Mouse (Mus musculus) embryo, embryonic 10.5 days (tissue): ENCODE results near the gene Smok3b.

ENCODE experiments used
- DNase-seq: peaks from one replicate; pipeline ENCODE4 v3.0.0-alpha.2; 2015; ENCODE audit warnings: low spot score

The Smok3b gene

GRCm38 (mm10) chr5:138085421-138085911, 64.2 kb downstream of the Smok3b start:
- peak; percentile 47 for DNase-seq

DNA sequence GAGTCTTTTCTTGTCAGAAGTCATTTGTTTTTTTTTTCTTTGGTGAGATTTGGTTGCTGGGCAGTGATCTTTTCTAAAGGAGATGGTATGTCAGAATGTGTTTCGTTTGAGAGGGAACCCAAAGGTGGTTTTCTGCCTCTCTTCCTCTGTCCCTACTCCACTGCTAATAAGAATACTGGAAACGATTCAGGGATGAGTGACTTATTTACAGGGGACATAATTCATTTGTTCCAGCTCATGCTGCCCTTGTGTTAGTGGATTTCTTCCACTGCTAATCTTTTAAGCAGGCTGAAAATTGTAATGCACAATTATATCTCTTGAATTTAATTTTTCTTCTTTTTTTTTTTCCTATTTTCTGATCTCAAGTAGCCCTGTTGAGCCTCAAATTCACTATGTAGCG, 65.6 kb downstream of the Smok3b start:
- DNase-seq, result no peak

GRCm38 (mm10) chr5:138088366-138088765, 67.1 kb downstream of the Smok3b start:
- DNase-seq, result no peak

- DNase-seq, result no peak
Observed at GRCm38 (mm10) chr5:138089108-138089551, 67.9 kb downstream of the Smok3b start.

DNA sequence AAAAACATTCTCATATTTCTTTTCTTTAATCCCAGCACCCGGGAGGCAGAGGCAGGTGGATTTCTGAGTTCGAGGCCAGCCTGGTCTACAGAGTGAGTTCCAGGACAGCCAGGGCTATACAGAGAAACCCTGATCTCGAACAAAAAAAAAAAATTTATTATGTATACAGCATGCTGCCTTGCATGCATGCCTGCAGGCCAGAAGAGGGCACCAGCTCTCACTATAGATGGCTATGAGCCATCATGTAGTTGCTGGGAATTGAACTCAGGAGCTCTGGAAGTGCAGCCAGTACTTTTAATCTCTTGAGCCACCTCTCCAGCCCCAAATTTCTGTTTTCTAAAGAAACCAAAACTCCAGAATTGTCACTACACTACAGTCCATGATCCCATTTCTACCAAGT, 69.0 kb downstream of the Smok3b start:
- peak; percentile 21 for DNase-seq

DNA sequence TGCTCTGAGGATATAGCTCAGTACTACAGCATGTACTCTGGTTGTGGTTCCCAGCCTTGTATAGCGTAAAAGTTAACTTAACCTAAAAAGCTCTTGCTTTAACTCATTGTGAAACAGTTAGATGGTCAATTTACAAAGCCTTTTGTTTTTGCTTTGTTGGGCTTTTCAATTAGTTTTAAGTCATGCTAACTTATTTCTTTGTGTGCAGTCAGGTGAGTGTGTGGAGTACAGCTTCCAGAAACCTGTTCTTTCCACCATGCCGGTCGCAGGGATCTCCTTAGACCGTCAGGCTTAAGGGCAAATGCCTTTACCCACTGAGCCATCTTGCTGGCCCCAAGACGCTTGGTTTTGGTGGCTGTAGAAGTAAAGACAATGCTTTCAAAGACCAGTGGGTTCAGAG, 69.5 kb downstream of the Smok3b start:
- no peak for DNase-seq

- no peak for DNase-seq
Observed at GRCm38 (mm10) chr5:138092771-138093170, 71.5 kb downstream of the Smok3b start.

GRCm38 (mm10) chr5:138094474-138094873, 73.2 kb downstream of the Smok3b start:
- DNase-seq, result no peak
